Mouse (Mus musculus): Measurements from ENCODE around the gene Dhx57. TPM values are rescaled to one million over a fixed set of nuclear protein-coding genes. Genes with fewer than 3 reads are reported as not detected.
"Not testable (repeated sequence)": the region's sequence is repeated elsewhere in the genome, so short reads cannot be mapped to it uniquely, and the experiment has no call there.

Dhx57 gene
- polyA plus RNA-seq, 1 experiment from 2014 or later = 45.3 TPM

DNA sequence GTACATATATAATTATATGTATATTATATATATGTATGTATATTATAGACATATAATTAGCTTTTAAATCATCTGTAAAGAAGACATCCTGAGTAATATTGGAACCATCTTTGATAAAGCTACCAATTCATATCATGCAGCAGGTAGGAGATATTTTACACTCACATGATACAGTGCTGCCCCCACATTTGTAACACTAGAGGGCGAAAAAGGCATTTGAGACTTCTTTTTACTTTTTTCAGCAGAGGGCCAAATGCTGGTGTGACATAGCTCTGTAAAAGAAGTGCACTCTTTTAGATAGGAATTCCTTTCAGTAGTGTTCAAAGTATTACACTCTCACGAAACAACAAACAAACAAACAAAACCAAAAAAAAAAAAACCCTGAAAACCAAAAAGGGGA is 872 bp upstream of the Dhx57 start:
- H3K27me3 ChIP-seq = no peaks in the 10 kb centered on the region
- no peaks in the 10 kb centered on the region for H3K36me3 ChIP-seq
- H3K4me2 ChIP-seq = no peak overlapping the region
- no peak overlapping the region for H3K9ac ChIP-seq
- no peak overlapping the region for H3K4me3 ChIP-seq
- peaks cover 15% of the 10 kb centered on the region for H3K4me1 ChIP-seq (replicated peaks)
- no peak for ATAC-seq (ENCODE audit: low FRiP score)
- 29% methylated on average over 2 of the region's 2 CpGs for WGBS
- no peak overlapping the region for H3K27ac ChIP-seq
- no peaks in the 10 kb centered on the region for H3K9me3 ChIP-seq

DNA sequence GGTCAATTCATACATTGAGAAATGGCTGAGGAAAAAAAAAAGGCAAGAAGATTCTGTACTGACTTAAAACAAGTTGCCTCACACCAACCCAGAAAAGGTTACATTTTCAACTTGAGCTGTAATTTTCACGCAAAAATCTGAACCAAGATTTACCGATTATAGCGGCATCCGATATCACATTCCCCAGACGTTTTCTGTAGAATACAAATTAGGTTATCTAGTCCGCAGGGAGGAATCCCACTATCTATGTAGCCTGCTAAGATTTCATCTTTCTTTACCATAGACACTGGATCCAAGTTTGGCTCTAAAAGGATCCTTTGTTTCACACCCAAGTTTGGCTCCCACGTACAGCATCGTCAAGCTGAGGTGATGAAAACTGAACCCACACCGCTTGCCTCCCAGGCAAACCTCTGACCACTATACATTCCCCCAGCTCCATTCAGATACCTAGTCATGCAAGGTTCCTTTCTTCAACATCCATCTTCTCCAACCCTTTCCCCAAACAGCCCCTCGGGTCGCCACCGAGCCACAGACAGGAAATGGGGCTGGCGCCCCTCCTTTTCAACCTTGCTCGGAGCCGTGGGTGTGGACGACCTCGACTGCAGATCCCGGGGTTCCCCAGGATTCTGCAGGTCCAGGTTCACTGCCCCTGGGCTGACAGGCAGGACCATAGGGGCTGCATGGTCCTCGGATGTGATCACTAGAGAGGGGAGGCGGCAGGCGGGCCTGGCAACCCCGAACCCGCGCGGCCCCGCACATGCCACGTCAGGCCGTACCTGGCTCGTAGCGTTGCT is 799 bp downstream of the Dhx57 start:
- Histone ChIP-seq H3K9ac (peak overlapping the region; percentile 92), H3K9me3 (no peaks in the 10 kb centered on the region), H3K27me3 (no peaks in the 10 kb centered on the region), H3K4me1 (replicated peaks) (peaks cover 15% of the 10 kb centered on the region), H3K4me3 (peak overlapping the region; percentile 90), H3K4me2 (peak overlapping the region; percentile 70), H3K36me3 (no peaks in the 10 kb centered on the region; the same call in 1 of the 2 replicates), H3K27ac (peak overlapping the region; percentile 94)
- no peak; the same call in 1 of the 2 replicates for ATAC-seq (ENCODE audit: low FRiP score)
- WGBS = 2% methylated on average over 25 of the region's 30 CpGs

GRCm38 (mm10) chr17:80288012-80288411 is 2.3 kb downstream of the Dhx57 start:
- Histone ChIP-seq H3K4me2 (peak overlapping the region; percentile 70), H3K4me3 (no peak overlapping the region), H3K4me1 (replicated peaks) (peaks cover 15% of the 10 kb centered on the region), H3K9me3 (no peaks in the 10 kb centered on the region), H3K27me3 (no peaks in the 10 kb centered on the region), H3K36me3 (peaks cover 3% of the 10 kb centered on the region; the same call in 1 of the 2 replicates), H3K9ac (no peak overlapping the region), H3K27ac (no peak overlapping the region)
- 90% methylated on average over 6 of the region's 6 CpGs for WGBS
- no peak for ATAC-seq (ENCODE audit: low FRiP score)

GRCm38 (mm10) chr17:80284446-80284845 is 5.8 kb downstream of the Dhx57 start:
- H3K9me3 ChIP-seq = no peaks in the 10 kb centered on the region
- H3K4me1 ChIP-seq (replicated peaks) = peaks cover 15% of the 10 kb centered on the region
- no peak overlapping the region for H3K4me3 ChIP-seq
- H3K36me3 ChIP-seq = peaks cover 18% of the 10 kb centered on the region
- no peak for ATAC-seq (ENCODE audit: low FRiP score)
- no peak overlapping the region for H3K9ac ChIP-seq
- H3K27ac ChIP-seq = no peak overlapping the region
- 80% methylated on average over 4 of the region's 4 CpGs for WGBS
- H3K27me3 ChIP-seq = no peaks in the 10 kb centered on the region
- no peak overlapping the region for H3K4me2 ChIP-seq

GRCm38 (mm10) chr17:80279340-80280070 is 10.8 kb downstream of the Dhx57 start:
- Histone ChIP-seq H3K36me3 (peaks cover 61% of the 10 kb centered on the region), H3K4me2 (no peak overlapping the region), H3K27ac (no peak overlapping the region), H3K9ac (no peak overlapping the region), H3K9me3 (no peaks in the 10 kb centered on the region), H3K27me3 (no peaks in the 10 kb centered on the region), H3K4me1 (replicated peaks) (no peaks in the 10 kb centered on the region; the same call in 1 of the 2 replicates), H3K4me3 (no peak overlapping the region)
- no peak for ATAC-seq (ENCODE audit: low FRiP score)
- WGBS = 95% methylated on average over 8 of the region's 8 CpGs

DNA sequence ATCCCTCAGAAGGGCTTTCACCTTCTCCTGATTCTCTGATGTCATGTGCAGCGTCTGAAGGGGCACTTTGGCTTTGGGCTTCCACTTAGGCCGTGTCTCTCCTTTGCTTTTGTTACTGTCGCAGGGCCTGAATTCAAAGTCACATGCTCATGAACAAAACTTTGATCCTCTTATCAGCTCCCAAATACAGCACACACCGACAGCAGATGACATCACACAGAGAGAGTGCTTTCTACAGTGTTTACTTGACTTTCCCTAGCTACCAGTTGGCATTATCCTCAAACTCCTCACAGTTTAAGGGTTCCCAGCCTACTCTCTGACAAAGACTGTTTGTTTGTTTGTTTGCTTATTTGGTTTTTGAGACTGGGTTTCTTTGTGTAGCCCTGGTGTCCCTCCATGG is 12.0 kb downstream of the Dhx57 start:
- H3K4me3 ChIP-seq = no peak overlapping the region
- H3K27me3 ChIP-seq = no peaks in the 10 kb centered on the region
- H3K9ac ChIP-seq = no peak overlapping the region
- no peak for ATAC-seq (ENCODE audit: low FRiP score)
- 97% methylated on average over 4 of the region's 4 CpGs for WGBS
- no peak overlapping the region for H3K4me2 ChIP-seq
- no peaks in the 10 kb centered on the region for H3K9me3 ChIP-seq
- H3K27ac ChIP-seq = no peak overlapping the region
- H3K36me3 ChIP-seq = peaks cover 71% of the 10 kb centered on the region
- no peaks in the 10 kb centered on the region; the same call in 1 of the 2 replicates for H3K4me1 ChIP-seq (replicated peaks)

DNA sequence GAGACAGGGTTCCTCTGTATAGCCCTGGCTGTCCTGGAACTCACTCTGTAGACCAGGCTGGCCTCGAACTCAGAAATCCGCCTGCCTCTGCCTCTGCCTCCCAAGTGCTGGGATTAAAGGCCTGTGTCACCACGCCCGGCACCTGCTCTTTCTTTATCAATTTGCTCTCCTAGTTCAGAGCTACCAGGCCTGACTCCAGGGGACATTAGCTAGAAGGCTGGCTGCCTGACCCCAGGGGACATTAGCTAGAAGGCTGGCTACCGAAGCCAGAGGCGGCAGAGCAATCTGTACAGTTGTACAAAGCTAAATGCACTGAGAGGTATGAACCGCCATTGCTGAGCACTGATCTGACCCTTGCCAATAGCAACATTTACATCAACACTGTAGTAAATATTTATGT is 19.7 kb downstream of the Dhx57 start:
- H3K9ac ChIP-seq; H3K4me3 ChIP-seq; H3K4me1 ChIP-seq (replicated peaks); H3K27ac ChIP-seq; ATAC-seq (ENCODE audit: low FRiP score); H3K4me2 ChIP-seq; H3K9me3 ChIP-seq; H3K27me3 ChIP-seq: not testable (repeated sequence)
- peaks cover 92% of the 10 kb centered on the region for H3K36me3 ChIP-seq
- 91% methylated on average over 7 of the region's 7 CpGs for WGBS

GRCm38 (mm10) chr17:80268151-80268550 is 22.1 kb downstream of the Dhx57 start:
- no peak for ATAC-seq (ENCODE audit: low FRiP score)
- WGBS = over 99% methylated on average over 3 of the region's 3 CpGs

GRCm38 (mm10) chr17:80267065-80267464 is 23.2 kb downstream of the Dhx57 start:
- no peaks in the 10 kb centered on the region for H3K9me3 ChIP-seq
- no peaks in the 10 kb centered on the region for H3K27me3 ChIP-seq
- H3K9ac ChIP-seq = no peak overlapping the region
- 91% methylated on average over 4 of the region's 4 CpGs for WGBS
- H3K36me3 ChIP-seq = peaks cover 93% of the 10 kb centered on the region
- no peaks in the 10 kb centered on the region for H3K4me1 ChIP-seq (replicated peaks)
- H3K4me3 ChIP-seq = no peak overlapping the region
- no peak overlapping the region for H3K27ac ChIP-seq
- no peak for ATAC-seq (ENCODE audit: low FRiP score)
- H3K4me2 ChIP-seq = no peak overlapping the region

More at GRCm38 (mm10) chr17:80268151-80268550, 22.1 kb downstream of the Dhx57 start:
- Histone ChIP-seq H3K27me3 (no peaks in the 10 kb centered on the region), H3K4me2 (no peak overlapping the region), H3K4me1 (replicated peaks) (no peaks in the 10 kb centered on the region), H3K36me3 (peaks cover 93% of the 10 kb centered on the region), H3K4me3 (no peak overlapping the region), H3K9me3 (no peaks in the 10 kb centered on the region), H3K27ac (no peak overlapping the region), H3K9ac (no peak overlapping the region)

GRCm38 (mm10) chr17:80255208-80255607 is 35.1 kb downstream of the Dhx57 start:
- Histone ChIP-seq H3K36me3 (peaks cover 97% of the 10 kb centered on the region), H3K4me2 (no peak overlapping the region), H3K4me3 (no peak overlapping the region), H3K27ac (no peak overlapping the region), H3K9me3 (no peaks in the 10 kb centered on the region), H3K27me3 (no peaks in the 10 kb centered on the region), H3K9ac (no peak overlapping the region), H3K4me1 (replicated peaks) (no peaks in the 10 kb centered on the region)
- no peak for ATAC-seq (ENCODE audit: low FRiP score)
- 79% methylated on average over 13 of the region's 13 CpGs for WGBS

DNA sequence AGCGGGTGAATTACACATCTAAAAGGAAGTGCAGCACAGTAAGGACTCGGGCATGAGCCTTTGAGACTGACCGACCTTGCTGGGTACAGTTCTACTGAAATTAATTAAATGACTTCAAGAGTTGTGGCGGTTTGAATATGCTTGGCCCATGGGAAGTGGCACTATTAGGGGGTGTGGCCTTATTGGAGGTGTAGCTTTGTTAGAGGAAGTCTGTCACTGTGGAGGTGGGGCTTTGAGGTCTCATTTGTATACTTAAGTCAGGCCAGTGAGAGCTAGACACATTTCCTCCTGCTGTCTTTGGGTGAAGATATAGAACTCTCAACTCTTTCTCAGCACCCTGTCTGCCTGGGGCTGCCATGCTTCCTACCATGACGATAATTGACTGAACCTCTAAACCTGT is 35.9 kb downstream of the Dhx57 start:
- Histone ChIP-seq H3K9me3 (no peaks in the 10 kb centered on the region), H3K36me3 (peaks cover 97% of the 10 kb centered on the region), H3K4me1 (replicated peaks) (no peaks in the 10 kb centered on the region), H3K4me3 (no peak overlapping the region), H3K27me3 (no peaks in the 10 kb centered on the region), H3K27ac (no peak overlapping the region), H3K9ac (no peak overlapping the region), H3K4me2 (no peak overlapping the region)
- WGBS = 96% methylated on average over 5 of the region's 5 CpGs
- ATAC-seq (ENCODE audit: low FRiP score) = no peak

- no peak overlapping the region for H3K4me3 ChIP-seq
- no peaks in the 10 kb centered on the region for H3K9me3 ChIP-seq
- H3K27me3 ChIP-seq = no peaks in the 10 kb centered on the region
- 74% methylated on average over 13 of the region's 13 CpGs for WGBS
- H3K9ac ChIP-seq = no peak overlapping the region
- no peak for ATAC-seq (ENCODE audit: low FRiP score)
- H3K36me3 ChIP-seq = peaks cover 97% of the 10 kb centered on the region
- no peaks in the 10 kb centered on the region for H3K4me1 ChIP-seq (replicated peaks)
- H3K4me2 ChIP-seq = no peak overlapping the region
- H3K27ac ChIP-seq = no peak overlapping the region
These were observed 37.3 kb downstream of the Dhx57 start for GRCm38 (mm10) chr17:80252757-80253525.
